19 mouse cellular contexts compared by ENCODE assay signal in the genomic region with DNA sequence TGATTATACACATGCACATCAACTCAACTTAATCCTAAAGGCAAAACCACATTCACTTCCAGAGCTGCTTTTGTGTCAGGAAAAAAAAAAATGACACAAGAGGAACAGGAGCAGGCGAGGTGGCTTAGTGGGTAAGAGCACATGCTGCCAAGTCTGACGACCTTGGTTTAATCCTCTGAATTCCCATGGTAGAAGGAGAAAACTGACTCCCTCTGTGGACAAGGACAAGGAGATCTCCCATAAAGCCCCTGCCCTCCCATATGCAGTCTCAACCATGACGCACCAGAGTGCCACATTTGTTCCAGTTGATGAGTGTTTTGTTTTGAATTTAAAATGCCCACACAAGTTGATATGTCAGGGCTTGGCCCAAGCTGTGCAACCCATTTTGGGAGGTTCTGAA. TPM values are rescaled to one million over a fixed set of nuclear protein-coding genes. Genes with fewer than 3 reads are reported as not detected.
DNase-seq lines count a peak whose midpoint lies in the region.
"Had no signal": no experiment of that assay in that cellular context is flagged by ENCODE, and none has a peak within 500 bp of the region (broad histone marks: within the 10 kb centered on the region; RNA-seq: fewer than 3 reads in every experiment).

No protein-coding gene starts in this region.

- peak; percentile 34 to 54 for DNase-seq in adrenal gland, adult (ENCODE audit: inconsistent age in 2 of 2, low spot score in 1 of 2)
- no peak for DNase-seq in adrenal gland, postnatal 25 days
- DNase-seq in adrenal gland, postnatal 14 days: peak; percentile 25
- DNase-seq in adrenal gland, adult 8-10 months: no peak
- peak; percentile 18 for DNase-seq in retina, postnatal 1 day
- no peak for DNase-seq in retina, embryonic 14.5 days (ENCODE audit: low spot score)
- no peak for DNase-seq in embryo, embryonic 10.5 days (ENCODE audit: low spot score)
- DNase-seq: cerebellum, adult 11 months; cerebellum, adult 2 months; cerebellum, adult 9-11 months; cerebellum, postnatal 25 days; embryo, embryonic 11 days; forebrain, postnatal 0 days; gastrocnemius, adult 2 months; gastrocnemius, postnatal 14 days; heart, adult 18-20 months; heart, postnatal 10 days; heart, postnatal 4 days; kidney, adult 2 months had no signal

RNA-seq across cellular contexts. Expression of gene Ahcyl1, which starts 12.8 kb away (rescaled TPM):
- total RNA-seq in adrenal gland, postnatal 25 days (2021): 211 and 235 TPM in 2 replicates
- total RNA-seq in adrenal gland, postnatal 14 days (2021): 272 and 320 TPM in 2 replicates
- total RNA-seq in adrenal gland, adult 8-10 months (2022): 100 to 1,000 TPM; 213 to 241 (median 234) TPM

RNA-seq across cellular contexts. Expression of gene Csf1, which starts 51.1 kb away (rescaled TPM):
- 14.7 and 15.1 TPM in 2 replicates for total RNA-seq in adrenal gland, postnatal 25 days (2021)
- 17.4 and 18.5 TPM in 2 replicates for total RNA-seq in adrenal gland, postnatal 14 days (2021)
- total RNA-seq in adrenal gland, adult 8-10 months (2022): 10 to 100 TPM; 14.8 to 29.7 (median 23.0) TPM

Comparison
In these comparisons a context has a peak if more than half of its experiments do, and no peak if none do; other contexts are left out.
1. DNase-seq: peak in adrenal gland, adult (2 of 2), adrenal gland, postnatal 14 days (single experiment) and retina, postnatal 1 day (single experiment); none in adrenal gland, postnatal 25 days (single experiment), adrenal gland, adult 8-10 months (single experiment), retina, embryonic 14.5 days (single experiment) and embryo, embryonic 10.5 days (single experiment).